Mouse (Mus musculus) layer of hippocampus, adult 8-10 months (tissue): ENCODE results near the gene Psd. TPM values are rescaled to one million over a fixed set of nuclear protein-coding genes. Genes with fewer than 3 reads are reported as not detected.

Experiments used
- DNase-seq, 2 experiments: peaks; one replicate each; pipeline ENCODE4 v3.0.0; 2022; ENCODE audit warnings: low spot score in 2 of 2
- total RNA-seq, 4 experiments: library from RNA; stranded (reverse); gene quantifications; 2 replicates each; pipeline ENCODE4 v1.2.4; 2022

Gene Psd
- total RNA-seq, 4 experiments from 2014 or later, result 602 to 631 (median 613) TPM

- peak in 1 of 2 experiments; percentile 47 for DNase-seq
These were observed 12.5 kb upstream of the Psd start for GRCm38 (mm10) chr19:46339287-46339971.

GRCm38 (mm10) chr19:46338942-46339286 lies 12.0 kb upstream of the Psd start:
- no peak for DNase-seq

GRCm38 (mm10) chr19:46338331-46338936 lies 11.5 kb upstream of the Psd start, which contains the start of gene Cuedc2:
Gene Cuedc2, minus strand, starts transcription at chr19:46338702.
- peak; percentile 97 to 99 for DNase-seq

- no peak for DNase-seq
These were observed 10.9 kb upstream of the Psd start for GRCm38 (mm10) chr19:46337719-46338330.

- no peak for DNase-seq
These were observed 7.0 kb upstream of the Psd start for GRCm38 (mm10) chr19:46333906-46334305.

- DNase-seq, result peak in 1 of 2 experiments; percentile 12
These were observed 5.9 kb upstream of the Psd start for GRCm38 (mm10) chr19:46332721-46333339.

GRCm38 (mm10) chr19:46331936-46332335 lies 5.0 kb upstream of the Psd start:
- no peak for DNase-seq

- DNase-seq, result peak in 1 of 2 experiments; percentile 10
These were observed 4.4 kb upstream of the Psd start for GRCm38 (mm10) chr19:46331326-46331725.

GRCm38 (mm10) chr19:46330696-46331095 lies 3.7 kb upstream of the Psd start:
- DNase-seq, result peak in 1 of 2 experiments; percentile 14

- peak; percentile 62 to 72 for DNase-seq
These were observed 3.0 kb upstream of the Psd start for GRCm38 (mm10) chr19:46329951-46330350.

- no peak for DNase-seq
These were observed 2.2 kb upstream of the Psd start for GRCm38 (mm10) chr19:46329031-46329641.

- peak; percentile 95 to 97 for DNase-seq
These were observed 1.4 kb upstream of the Psd start, which contains the start of gene Fbxl15 for GRCm38 (mm10) chr19:46328081-46329030. Gene Fbxl15, plus strand, starts transcription at chr19:46328184.

- DNase-seq, result no peak
These were observed 642 bp upstream of the Psd start for GRCm38 (mm10) chr19:46327531-46328064.

GRCm38 (mm10) chr19:46326019-46326755 lies 769 bp downstream of the Psd start:
- no peak for DNase-seq

- DNase-seq, result no peak
These were observed 2.0 kb downstream of the Psd start for GRCm38 (mm10) chr19:46324918-46325317.

GRCm38 (mm10) chr19:46324366-46324765 lies 2.6 kb downstream of the Psd start:
- no peak for DNase-seq

- no peak for DNase-seq
These were observed 3.2 kb downstream of the Psd start for GRCm38 (mm10) chr19:46323716-46324115.

GRCm38 (mm10) chr19:46322996-46323572 lies 3.9 kb downstream of the Psd start:
- no peak for DNase-seq
